9 mouse cellular contexts compared by ENCODE assay signal in the genomic region with DNA sequence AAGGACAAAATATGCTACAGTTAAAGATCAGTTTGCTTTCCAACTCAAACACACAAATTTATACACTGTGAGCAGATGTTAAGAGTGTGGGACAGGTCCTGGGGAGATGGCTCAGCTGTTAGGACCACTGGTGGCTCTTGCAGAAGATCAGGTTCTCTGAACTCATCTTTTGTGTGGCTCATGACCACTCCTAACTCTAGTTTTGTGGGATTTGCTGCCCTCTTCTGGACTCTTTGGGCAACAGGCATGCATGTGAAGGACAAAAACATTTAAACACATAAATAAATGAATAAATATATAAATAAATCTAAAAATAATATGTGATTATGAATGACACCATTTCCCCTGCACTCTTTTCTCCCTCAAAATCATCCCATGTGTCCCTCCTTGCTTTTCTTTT. TPM values are rescaled to one million over a fixed set of nuclear protein-coding genes. Genes with fewer than 3 reads are reported as not detected.
A peak's percentile ranks its signal among the peaks of the same experiment; 100 is the strongest.
DNase-seq lines count a peak whose midpoint lies in the region; ATAC-seq and TF ChIP-seq lines count a peak whose summit lies in the region.
"Had no signal": no experiment of that assay in that cellular context is flagged by ENCODE, and none has a peak within 500 bp of the region (broad histone marks: within the 10 kb centered on the region; RNA-seq: fewer than 3 reads in every experiment).

No protein-coding gene starts in this region.

- H3K27ac ChIP-seq in left cerebral cortex, adult 2 months: no peak overlapping the region
- no peak overlapping the region for H3K27ac ChIP-seq in kidney, postnatal 0 days
- H3K27ac ChIP-seq: liver, embryonic 15.5 days had no signal

- DNase-seq in adrenal gland, adult 2 months: peak; percentile 19
- DNase-seq in adrenal gland, adult 8-10 months: no peak
- DNase-seq in left cerebral cortex, adult 2 months (ENCODE audit: extremely low spot score in 1 of 2, low spot score in 2 of 2): no peak
- DNase-seq in left cerebral cortex, adult 11 months (ENCODE audit: low spot score): no peak
- DNase-seq in ZHBTc4 (ENCODE audit: low read depth, low spot score): peak; percentile 48
- DNase-seq in kidney, postnatal 0 days (ENCODE audit: low spot score): peak; percentile 38
- DNase-seq in splenic B cell, adult 2 months (ENCODE audit: low read depth, low spot score): peak; percentile 3
- no peak for DNase-seq in spleen, postnatal 10 days (ENCODE audit: low spot score in 2 of 2)

- intact Hi-C loops in left cerebral cortex, adult 2 months (cut with DNase I): loop anchor here (5.0 kb wide), 1 partner anchor 323 kb away; no protein-coding TSS in a partner anchor

- no peaks in the 10 kb centered on the region for H3K27me3 ChIP-seq in kidney, postnatal 0 days (ENCODE audit: insufficient read depth, low read length)
- no peaks in the 10 kb centered on the region for H3K27me3 ChIP-seq in splenic B cell, adult 2 months (ENCODE audit: control insufficient read depth, insufficient read depth, low read length, poor library complexity, severe bottlenecking)
- H3K27me3 ChIP-seq: liver, embryonic 15.5 days had no signal

- H3K9ac ChIP-seq in kidney, postnatal 0 days (ENCODE audit: low read depth, low read length): no peak overlapping the region
- H3K9ac ChIP-seq: liver, embryonic 15.5 days had no signal

- ATAC-seq in kidney, postnatal 0 days (replicated peaks; ENCODE audit: low FRiP score, low read depth): no peak

- H3K36me3 ChIP-seq in kidney, postnatal 0 days (ENCODE audit: insufficient read depth, low read length): no peaks in the 10 kb centered on the region
- H3K36me3 ChIP-seq in splenic B cell, adult 2 months (ENCODE audit: control insufficient read depth, insufficient read depth, low read length, poor library complexity, severe bottlenecking): no peaks in the 10 kb centered on the region
- H3K36me3 ChIP-seq: liver, embryonic 15.5 days had no signal

- H3K4me2 ChIP-seq in kidney, postnatal 0 days (ENCODE audit: low read length): no peak overlapping the region
- H3K4me2 ChIP-seq: liver, embryonic 15.5 days had no signal

- H3K4me3 ChIP-seq in left cerebral cortex, adult 2 months: no peak overlapping the region
- no peak overlapping the region for H3K4me3 ChIP-seq in kidney, postnatal 0 days (replicated peaks; ENCODE audit: low read depth, low read length)
- H3K4me3 ChIP-seq: liver, embryonic 15.5 days had no signal

- H3K4me1 ChIP-seq in kidney, postnatal 0 days (replicated peaks; ENCODE audit: insufficient read depth, low read length): no peaks in the 10 kb centered on the region
- H3K4me1 ChIP-seq: liver, embryonic 15.5 days had no signal

- no peaks in the 10 kb centered on the region for H3K9me3 ChIP-seq in kidney, postnatal 0 days (replicated peaks; ENCODE audit: low read length)
- H3K9me3 ChIP-seq: liver, embryonic 15.5 days had no signal

- peak; percentile 53 for TF ChIP-seq CTCF in left cerebral cortex, adult 2 months (IDR thresholded peaks at IDR 0.05)
- TF ChIP-seq CTCF in kidney, postnatal 0 days (IDR thresholded peaks at IDR 0.05; ENCODE audit: low read depth): peak; percentile 61

RNA-seq across cellular contexts. Expression of gene Zfp449, which starts 5.9 kb away (rescaled TPM):
- total RNA-seq in adrenal gland, adult 2 months (2021): 1 to 10 TPM; 2.6 to 4.5 TPM
- 0.13 and 0.19 TPM in 2 replicates for polyA plus RNA-seq in adrenal gland, adult 2 months (2012; rRNA removed)
- 1 to 10 TPM; 3.0 to 5.9 (median 4.9) TPM for total RNA-seq in adrenal gland, adult 8-10 months (2022)
- 1 to 10 TPM; 3.9 to 4.0 TPM for total RNA-seq in left cerebral cortex, adult 2 months (2021)
- 4.2 and 4.9 TPM in 2 replicates for polyA plus RNA-seq in kidney, postnatal 0 days (2015; fragmentation: Nextera tagmentation; extraction: Ambion mirVana)

RNA-seq across cellular contexts. Expression of gene Smim10l2a, which starts 34.1 kb away (rescaled TPM):
- total RNA-seq in adrenal gland, adult 2 months (2021): 1 to 10 TPM in 1 of 2 experiments, under 1 TPM in 1; 0.93 to 1.0 TPM
- polyA plus RNA-seq in adrenal gland, adult 2 months (2012; rRNA removed): 1.1 TPM in 2 replicates
- 1 to 10 TPM in 2 of 4 experiments, under 1 TPM in 2; 0.66 to 1.6 (median 1.2) TPM for total RNA-seq in adrenal gland, adult 8-10 months (2022)
- total RNA-seq in left cerebral cortex, adult 2 months (2021): 10 to 100 TPM; 15.6 to 23.0 TPM
- 6.6 and 7.0 TPM in 2 replicates for polyA plus RNA-seq in kidney, postnatal 0 days (2015; fragmentation: Nextera tagmentation; extraction: Ambion mirVana)

Comparison
In these comparisons a context has a peak if more than half of its experiments do, and no peak if none do; other contexts are left out.
1. DNase-seq: peak in adrenal gland, adult 2 months (single experiment), ZHBTc4 (single experiment), kidney, postnatal 0 days (single experiment) and splenic B cell, adult 2 months (single experiment); none in adrenal gland, adult 8-10 months (single experiment), left cerebral cortex, adult 2 months (0 of 2), left cerebral cortex, adult 11 months (single experiment) and spleen, postnatal 10 days (0 of 2).
2. RNA of gene Smim10l2a, which starts 34.1 kb away (total RNA-seq): 15.6 to 23.0 TPM in left cerebral cortex, adult 2 months; 0.66 to 1.6 TPM in adrenal gland, adult 8-10 months and 0.93 to 1.0 TPM in adrenal gland, adult 2 months; every median in the first group is over 4 times any median in the second.